Mouse (Mus musculus): Measurements from ENCODE around the gene Hmx3.

Gene Hmx3

GRCm38 (mm10) chr7:131542115-131542871, at the start of gene Hmx3:
Hmx3 (plus strand) TSS chr7:131542867.
- no peak for DNase-seq (ENCODE audit: low spot score)

DNA sequence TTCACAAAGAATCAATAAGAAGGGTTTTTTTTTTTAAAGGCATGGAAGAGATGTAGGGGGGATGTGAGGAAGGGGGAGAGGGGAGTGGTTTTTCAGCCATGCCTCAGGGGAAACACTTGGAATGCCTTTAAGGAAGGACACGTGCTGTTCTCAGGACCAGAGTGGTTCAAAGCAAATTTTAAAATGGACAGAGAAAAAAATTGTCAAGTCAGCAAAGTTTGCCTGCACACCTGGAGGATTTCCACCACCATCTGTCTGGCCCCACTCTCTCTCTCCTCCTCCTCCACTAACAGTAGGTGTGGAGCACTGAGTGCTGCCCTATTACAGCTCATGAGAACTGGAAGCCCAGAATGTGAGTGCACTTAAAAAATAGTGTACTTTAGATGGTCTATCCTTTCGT, 38.9 kb upstream of the Hmx3 start:
- DNase-seq (ENCODE audit: low spot score) = no peak

DNA sequence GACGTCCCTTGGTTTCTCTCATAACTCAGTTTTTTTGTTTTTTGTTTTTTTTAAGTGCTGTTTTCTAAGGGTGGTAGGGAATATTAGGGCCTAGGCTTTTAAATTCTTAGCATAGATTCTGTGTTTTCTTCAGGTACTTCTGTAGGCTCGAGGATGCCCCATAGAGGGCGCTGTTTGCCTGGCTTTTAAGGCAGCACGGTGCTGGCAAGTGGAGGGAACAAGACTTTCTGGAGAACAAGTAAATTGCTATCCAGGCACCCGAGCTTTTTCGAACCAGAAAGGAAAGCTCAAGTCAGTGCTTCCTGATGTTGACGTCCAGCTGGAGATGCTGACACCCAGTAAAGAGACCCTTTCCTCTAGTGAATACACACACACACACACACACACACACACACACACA, 2.7 kb upstream of the Hmx3 start:
- DNase-seq (ENCODE audit: low spot score) = peak; percentile 56

- DNase-seq (ENCODE audit: low spot score) = no peak
These were observed 1.2 kb upstream of the Hmx3 start for GRCm38 (mm10) chr7:131541184-131542114.

- DNase-seq (ENCODE audit: low spot score) = no peak
These were observed 380 bp downstream of the Hmx3 start for GRCm38 (mm10) chr7:131542872-131543622.

GRCm38 (mm10) chr7:131543623-131544481, 1.2 kb downstream of the Hmx3 start:
- DNase-seq (ENCODE audit: low spot score) = no peak

GRCm38 (mm10) chr7:131544871-131545270, 2.2 kb downstream of the Hmx3 start:
- no peak for DNase-seq (ENCODE audit: low spot score)

DNA sequence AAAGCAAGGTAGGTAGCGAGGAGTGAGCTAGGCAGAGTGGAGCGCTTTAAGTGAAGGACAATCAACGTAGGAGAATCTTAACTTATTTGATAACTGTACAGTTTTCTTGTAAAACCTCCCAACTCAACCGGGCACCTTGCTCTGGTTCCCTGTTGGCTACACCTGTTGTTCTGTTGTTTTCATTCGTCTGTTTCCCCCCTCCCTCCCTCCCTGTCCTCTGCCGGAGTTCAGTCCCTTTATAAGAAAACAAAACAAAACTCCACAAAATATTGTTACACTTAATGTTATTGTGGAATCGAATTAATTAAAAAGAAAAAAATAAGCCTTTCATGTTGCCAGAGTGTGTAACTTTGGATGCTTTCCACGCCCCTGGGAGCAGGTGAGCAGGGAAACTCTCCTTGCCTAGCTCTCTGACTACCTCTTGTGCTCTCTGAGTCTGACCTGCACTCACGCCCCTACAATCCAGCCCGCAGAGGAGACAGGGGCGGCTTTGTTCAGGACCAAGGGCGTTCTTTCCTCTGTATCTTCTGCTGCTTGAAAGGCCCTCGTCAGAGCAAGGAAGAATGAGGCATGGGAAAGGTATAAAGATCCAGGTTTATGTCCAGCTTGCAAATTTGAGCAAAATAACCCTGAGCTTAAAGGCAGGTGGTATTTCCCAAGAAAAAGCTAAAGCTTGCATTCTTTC, 3.2 kb downstream of the Hmx3 start:
- no peak for DNase-seq (ENCODE audit: low spot score)

DNA sequence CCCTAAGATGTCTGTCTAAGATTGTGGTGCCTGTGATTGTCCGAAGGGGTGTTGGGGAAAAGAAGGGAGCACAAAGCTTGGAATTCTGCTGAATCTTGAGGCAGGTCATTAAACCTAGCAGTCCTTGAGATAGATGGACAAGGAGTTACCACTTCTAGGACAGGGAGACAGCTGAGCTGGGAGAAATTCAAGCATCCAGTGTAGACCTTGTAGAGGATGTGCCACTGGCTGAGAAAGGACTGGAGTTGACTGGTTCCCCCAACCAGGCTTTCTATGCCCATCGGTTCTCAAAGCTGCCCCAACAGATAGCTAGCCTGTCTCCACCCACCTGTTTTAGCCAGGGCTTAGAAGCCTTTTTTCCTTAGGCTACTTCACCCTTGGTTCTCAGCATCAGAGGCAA, 3.8 kb downstream of the Hmx3 start:
- no peak for DNase-seq (ENCODE audit: low spot score)

DNA sequence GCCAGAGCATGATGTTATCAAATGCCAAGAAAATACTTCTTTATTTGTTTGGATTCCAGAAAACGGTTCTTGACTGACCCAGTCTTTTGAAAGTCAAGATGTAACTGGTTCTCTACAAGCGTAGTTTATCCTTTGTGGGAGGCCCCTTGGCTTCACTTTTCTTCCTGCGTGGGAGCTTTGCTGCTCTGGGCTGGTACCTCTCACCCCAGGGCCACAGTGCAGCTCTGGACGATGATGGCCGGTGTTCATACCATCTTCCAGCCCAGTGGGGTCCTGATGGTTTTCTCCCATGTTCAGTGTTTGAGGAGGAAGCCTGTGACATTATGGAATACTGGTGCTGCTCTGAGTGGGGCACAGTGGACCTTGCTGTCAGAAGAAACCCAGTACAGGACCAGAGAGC, 4.8 kb downstream of the Hmx3 start:
- DNase-seq (ENCODE audit: low spot score) = no peak

- no peak for DNase-seq (ENCODE audit: low spot score)
These were observed 5.8 kb downstream of the Hmx3 start, which contains the start of gene Hmx2 for GRCm38 (mm10) chr7:131548473-131548872. Hmx2 (plus strand) TSS chr7:131548773.

DNA sequence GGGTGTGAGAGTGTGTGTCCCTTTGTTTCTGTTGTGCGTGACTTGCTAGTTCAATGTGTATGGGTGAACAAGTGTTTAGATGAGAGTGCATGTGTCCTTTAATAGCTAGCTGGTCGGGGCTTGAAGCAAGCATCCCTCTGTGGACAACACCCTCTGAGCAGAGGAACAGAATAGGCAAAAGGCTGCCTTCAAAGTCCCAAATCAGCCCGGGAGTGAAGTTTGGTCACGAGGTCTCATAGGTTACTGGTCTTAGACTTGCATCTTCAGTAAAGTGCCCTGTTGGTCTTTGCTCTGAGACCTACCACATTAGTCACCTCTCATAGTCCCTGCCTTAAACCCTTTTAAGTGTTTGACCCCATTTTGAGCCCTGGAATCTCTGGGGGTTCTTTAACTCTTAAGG, 8.8 kb downstream of the Hmx3 start:
- DNase-seq (ENCODE audit: low spot score) = no peak

DNA sequence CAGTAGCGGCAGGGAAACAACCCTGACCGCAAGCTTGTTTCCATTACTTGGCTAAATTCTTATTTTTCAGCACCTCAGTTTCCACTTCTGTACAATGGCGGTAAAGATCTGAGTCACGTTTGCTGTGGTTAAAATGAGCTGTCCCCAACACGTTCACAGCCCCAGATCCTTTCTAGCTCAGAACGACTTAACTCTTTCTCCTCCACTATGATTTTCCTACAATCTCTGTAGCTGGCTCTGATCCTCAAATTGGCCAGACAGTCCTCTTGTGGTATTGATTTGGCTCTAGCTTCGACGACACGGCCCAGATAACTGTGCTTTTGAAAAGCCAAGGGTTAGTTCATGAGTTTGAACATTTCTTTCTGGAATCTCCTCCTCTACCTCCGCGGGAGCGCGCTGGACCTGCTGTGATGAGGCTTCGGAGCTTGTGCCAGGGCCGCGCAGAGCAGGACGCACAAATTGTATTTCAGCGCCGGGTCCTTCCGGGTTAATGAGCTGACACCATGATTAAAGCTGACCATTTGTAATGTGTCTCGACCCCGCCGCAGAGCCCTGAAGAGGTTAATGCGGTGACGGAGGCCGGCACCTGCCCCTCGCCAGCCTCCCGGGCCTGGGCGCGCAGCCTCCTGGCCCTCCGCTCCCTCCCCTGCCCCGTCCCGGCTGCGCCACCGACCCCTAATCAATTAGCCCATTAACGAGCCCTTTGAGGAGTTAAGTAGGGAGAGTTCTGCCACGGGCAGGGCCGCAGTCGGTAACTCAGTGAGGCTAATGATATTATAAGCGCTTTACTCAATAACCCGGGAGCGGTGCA, 9.5 kb downstream of the Hmx3 start:
- no peak for DNase-seq (ENCODE audit: low spot score)

- DNase-seq (ENCODE audit: low spot score) = no peak
These were observed 10.1 kb downstream of the Hmx3 start for GRCm38 (mm10) chr7:131552781-131553180.

- DNase-seq (ENCODE audit: low spot score) = no peak
These were observed 11.1 kb downstream of the Hmx3 start for GRCm38 (mm10) chr7:131553771-131554175.

- no peak for DNase-seq (ENCODE audit: low spot score)
These were observed 11.9 kb downstream of the Hmx3 start for GRCm38 (mm10) chr7:131554341-131555180.

DNA sequence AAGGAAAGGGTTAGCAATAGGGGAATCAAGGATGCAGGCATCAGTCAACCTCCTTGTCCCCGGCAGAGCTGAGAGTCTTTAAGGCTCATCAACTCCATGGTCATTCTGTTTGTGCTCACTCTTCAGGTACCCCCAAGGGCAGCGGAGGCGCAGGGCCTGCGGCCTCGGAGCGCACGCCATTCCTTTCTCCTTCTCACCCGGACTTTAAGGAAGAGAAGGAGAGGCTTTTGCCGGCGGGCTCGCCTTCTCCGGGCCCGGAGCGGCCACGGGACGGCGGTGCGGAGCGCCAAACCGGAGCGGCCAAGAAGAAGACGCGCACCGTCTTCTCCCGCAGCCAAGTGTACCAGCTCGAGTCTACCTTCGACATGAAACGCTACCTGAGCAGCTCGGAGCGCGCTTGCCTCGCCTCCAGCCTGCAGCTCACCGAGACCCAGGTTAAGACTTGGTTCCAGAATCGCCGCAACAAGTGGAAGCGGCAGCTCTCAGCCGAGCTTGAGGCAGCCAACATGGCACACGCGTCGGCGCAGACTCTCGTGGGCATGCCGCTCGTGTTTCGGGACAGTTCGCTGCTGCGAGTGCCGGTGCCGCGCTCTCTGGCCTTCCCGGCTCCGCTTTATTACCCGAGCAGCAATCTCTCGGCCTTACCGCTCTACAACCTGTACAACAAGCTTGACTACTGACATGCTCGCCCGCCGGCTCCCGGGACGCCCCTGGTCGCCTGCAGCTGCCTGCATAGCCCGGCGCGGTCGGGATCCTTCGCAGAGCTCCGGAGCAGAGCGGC, 12.8 kb downstream of the Hmx3 start:
- no peak for DNase-seq (ENCODE audit: low spot score)

DNA sequence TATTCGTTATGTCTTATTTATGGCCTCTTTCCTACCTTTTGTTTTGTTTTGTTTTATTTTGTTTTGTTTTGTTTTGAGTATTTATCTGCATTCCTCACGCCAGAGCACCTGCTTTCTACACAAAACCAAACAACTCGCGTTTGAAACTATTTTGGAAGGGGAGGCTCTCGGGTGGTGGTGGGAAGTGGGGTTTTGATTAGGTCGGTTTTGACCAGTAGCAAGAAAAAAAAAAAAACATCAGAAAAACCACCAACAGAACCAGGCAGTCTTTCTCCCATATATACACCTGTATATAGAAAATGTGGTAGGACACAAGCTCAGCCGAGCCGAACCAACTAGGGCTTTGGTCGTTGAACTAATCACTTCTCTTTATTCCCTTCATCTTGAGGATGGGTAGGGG, 13.4 kb downstream of the Hmx3 start:
- DNase-seq (ENCODE audit: low spot score) = no peak
